Mouse (Mus musculus) ES-E14 (cell line): Measurements from ENCODE around the gene Prlr. TPM values are rescaled to one million over a fixed set of nuclear protein-coding genes. Genes with fewer than 3 reads are reported as not detected.

ENCODE experiments used
- DNase-seq: peaks from one replicate; pipeline ENCODE4 v3.0.0-alpha.2; 2013; ENCODE audit warnings: low read depth, low spot score
- H3K27ac ChIP-seq: 2 replicates; pipeline ENCODE4 v1.5.1; 2012; ENCODE audit warnings: low read depth, mild to moderate bottlenecking, low read length, moderate library complexity, mixed read lengths; ENCODE audit not compliant: poor library complexity, insufficient read depth, severe bottlenecking
- H3K36me3 ChIP-seq: 2 replicates; pipeline ENCODE4 v1.6.1; 2012; ENCODE audit warnings: mild to moderate bottlenecking, low read length, moderate library complexity, mixed read lengths; ENCODE audit not compliant: control insufficient read depth, poor library complexity, insufficient read depth, severe bottlenecking
- H3K4me1 ChIP-seq, 2 experiments: fragments of 150-350 bp in 1 of 2; sonication (generic) in 1 of 2; 2 replicates each; pipeline ENCODE4 v1.6.1; 2012; ENCODE audit warnings: low read length in 2 of 2, mild to moderate bottlenecking in 1 of 2, mixed read lengths in 1 of 2; ENCODE audit not compliant: control insufficient read depth in 2 of 2, insufficient read depth in 2 of 2, poor library complexity in 1 of 2
- H3K4me3 ChIP-seq, 2 experiments: fragments of 150-350 bp in 1 of 2; sonication (generic) in 1 of 2; 2 replicates each; pipeline ENCODE4 v1.5.1; 2012; ENCODE audit warnings: low read length in 2 of 2, low read depth in 1 of 2, mild to moderate bottlenecking in 1 of 2, mixed read lengths in 1 of 2; ENCODE audit not compliant: insufficient read depth in 1 of 2, poor library complexity in 1 of 2, severe bottlenecking in 1 of 2
- H3K9ac ChIP-seq: 2 replicates; pipeline ENCODE4 v1.6.1; 2012; ENCODE audit warnings: low read depth, mild to moderate bottlenecking, low read length, mixed read lengths; ENCODE audit not compliant: poor library complexity, insufficient read depth, severe bottlenecking
- H3K9me3 ChIP-seq: fragments of 150-350 bp; sonication (generic); 2 replicates; pipeline ENCODE4 v1.6.1; 2012; ENCODE audit warnings: low read depth, mild to moderate bottlenecking, low read length; ENCODE audit not compliant: control insufficient read depth, insufficient read depth
- CHD2 ChIP-seq: IDR thresholded peaks from 2 replicates; pipeline ENCODE4 v1.6.1; 2014; ENCODE audit warnings: mild to moderate bottlenecking, low read depth, low read length, inconsistent platforms
- HCFC1 ChIP-seq: IDR thresholded peaks from 2 replicates; pipeline ENCODE4 v1.6.1; 2012; ENCODE audit warnings: low read length, inconsistent platforms, borderline replicate concordance; ENCODE audit not compliant: insufficient read depth
- MAFK ChIP-seq: IDR thresholded peaks from 2 replicates; pipeline ENCODE4 v1.6.1; 2014; ENCODE audit warnings: mild to moderate bottlenecking, low read depth, low read length, inconsistent platforms; ENCODE audit not compliant: insufficient read depth
- ZC3H11A ChIP-seq: IDR thresholded peaks from 2 replicates; pipeline ENCODE4 v1.6.1; 2012; ENCODE audit warnings: low read depth, mild to moderate bottlenecking, inconsistent platforms, low read length, borderline replicate concordance
- ZNF384 ChIP-seq: IDR thresholded peaks from 2 replicates; pipeline ENCODE4 v1.6.1; 2012; ENCODE audit warnings: low read depth, low read length, inconsistent platforms
- in situ Hi-C, 2 experiments: fragments of 600-800 bp; cut with MboI; formaldehyde crosslinking; loops; one replicate each; pipeline ENCODE4 v1.15.1; 2025; ENCODE audit warnings: low sequenced_read_pairs in 2 of 2, inconsistent platforms in 1 of 2; ENCODE audit not compliant: unreplicated experiment in 2 of 2
- total RNA-seq: library from RNA; depleted of rRNA; stranded (reverse); fragments of 300-350 nt; gene quantifications from 2 replicates; pipeline ENCODE4 v1.2.3, GENCODE M21; 2012

Prlr gene
- total RNA-seq, 1 experiment: 1.0 TPM

DNA sequence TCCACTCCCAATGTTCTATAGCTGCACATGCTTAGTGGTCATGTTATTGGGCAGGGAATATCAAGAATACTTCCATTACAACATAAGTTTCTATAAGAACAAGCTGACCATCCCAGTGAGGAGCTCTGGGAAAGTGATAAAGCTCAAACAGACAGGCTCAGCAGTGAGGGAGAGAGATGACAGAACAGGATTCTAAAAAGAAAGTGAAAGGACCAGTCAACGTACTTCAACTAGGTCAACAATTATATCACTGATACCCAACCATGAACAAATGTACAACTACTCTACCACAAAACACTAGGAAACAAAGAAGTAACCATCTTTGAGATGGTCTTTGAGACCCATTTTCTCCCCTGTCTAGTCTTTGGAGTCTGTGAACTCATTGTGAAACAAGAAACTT lies 119.5 kb downstream of the Prlr start:
- H3K4me1 ChIP-seq: no peaks in the 10 kb centered on the region
- no peaks in the 10 kb centered on the region for H3K36me3 ChIP-seq
- H3K4me3 ChIP-seq: no peak overlapping the region
- DNase-seq: no peak
- in situ Hi-C loops: no loop called here
- TF ChIP-seq HCFC1 (no peak), ZNF384 (no peak), ZC3H11A (no peak), MAFK (no peak), CHD2 (no peak)
- no peaks in the 10 kb centered on the region for H3K9me3 ChIP-seq
- no peak overlapping the region for H3K27ac ChIP-seq
- H3K9ac ChIP-seq: no peak overlapping the region

DNA sequence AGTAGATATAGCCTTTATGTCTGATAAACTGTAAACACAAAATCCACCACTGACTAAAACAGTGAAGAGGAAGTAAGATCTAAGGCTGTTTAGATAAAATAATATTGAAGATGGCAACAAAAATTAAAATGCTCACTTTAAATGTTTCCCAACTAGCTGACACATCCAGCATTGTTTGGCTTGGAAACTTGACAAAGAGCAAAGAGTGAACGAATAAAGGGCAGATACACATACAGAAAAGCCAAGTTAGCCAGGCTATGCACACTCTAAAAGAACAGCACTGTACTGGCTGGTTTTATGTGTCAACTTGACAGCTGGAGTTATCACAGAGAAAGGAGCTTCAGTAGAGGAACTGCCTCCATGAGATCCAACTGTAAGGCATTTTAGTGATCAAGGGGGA lies 121.0 kb downstream of the Prlr start:
- Histone ChIP-seq H3K36me3 (no peaks in the 10 kb centered on the region), H3K4me3 (no peak overlapping the region), H3K4me1 (no peaks in the 10 kb centered on the region), H3K9ac (no peak overlapping the region), H3K27ac (no peak overlapping the region), H3K9me3 (no peaks in the 10 kb centered on the region)
- in situ Hi-C loops: no loop called here
- DNase-seq: no peak
- no peak for TF ChIP-seq ZNF384

DNA sequence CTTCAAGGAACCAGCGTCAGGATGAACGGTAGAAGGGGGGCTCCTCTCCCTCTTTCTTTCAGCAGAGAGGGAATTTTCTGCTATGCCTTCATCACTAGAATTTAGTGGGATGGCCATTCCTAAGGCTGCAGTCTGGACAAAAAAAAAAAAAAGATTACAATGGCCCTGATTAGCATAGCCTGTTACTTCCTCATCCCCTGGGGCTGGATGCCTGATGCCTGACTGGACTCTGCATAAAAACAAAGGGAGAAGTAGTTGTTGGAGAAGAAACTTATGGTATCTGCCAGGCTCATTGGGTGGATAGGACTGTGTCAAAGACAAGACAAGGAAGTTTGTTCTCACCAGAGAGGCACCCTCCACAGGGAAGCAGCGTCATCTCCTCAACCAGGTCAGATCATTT lies 122.4 kb downstream of the Prlr start:
- in situ Hi-C loops: no loop called here
- no peaks in the 10 kb centered on the region for H3K36me3 ChIP-seq
- no peak overlapping the region for H3K27ac ChIP-seq
- no peak overlapping the region for H3K4me3 ChIP-seq
- no peak overlapping the region for H3K9ac ChIP-seq
- no peaks in the 10 kb centered on the region for H3K4me1 ChIP-seq
- peak; percentile 8 for DNase-seq
- TF ChIP-seq HCFC1 (no peak), ZC3H11A (no peak), MAFK (no peak), CHD2 (no peak), ZNF384 (peak; percentile 83)
- H3K9me3 ChIP-seq: no peaks in the 10 kb centered on the region

DNA sequence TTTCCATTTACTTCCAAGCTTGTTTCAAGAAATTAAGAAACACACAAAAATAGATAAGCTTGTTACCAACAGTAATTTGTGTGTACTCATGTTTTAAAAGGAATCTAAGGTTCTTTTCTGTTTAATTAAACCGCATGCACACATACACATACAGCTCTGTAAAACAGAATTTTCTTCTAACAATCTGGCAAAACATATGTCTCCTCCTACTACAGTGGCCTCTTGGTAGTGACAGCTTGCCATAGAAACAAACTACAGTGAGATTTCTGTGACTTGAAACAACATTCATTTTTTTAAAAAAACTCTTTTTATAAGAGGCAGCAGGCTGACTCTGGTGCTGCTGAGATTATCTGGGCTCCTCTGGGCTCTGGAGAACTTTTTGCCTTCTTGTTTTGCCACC lies 129.4 kb downstream of the Prlr start:
- Histone ChIP-seq H3K4me1 (no peaks in the 10 kb centered on the region), H3K4me3 (no peak overlapping the region), H3K9ac (no peak overlapping the region), H3K9me3 (no peaks in the 10 kb centered on the region), H3K27ac (no peak overlapping the region), H3K36me3 (no peaks in the 10 kb centered on the region)
- DNase-seq: no peak
- in situ Hi-C loops: loop anchor here in 1 of 2 experiments (25.0 kb wide), 1 partner anchor 844 kb away; no protein-coding TSS in a partner anchor
- no peak for TF ChIP-seq ZNF384
- no peak for TF ChIP-seq HCFC1
- no peak for TF ChIP-seq MAFK
- TF ChIP-seq ZC3H11A: no peak
- no peak for TF ChIP-seq CHD2

DNA sequence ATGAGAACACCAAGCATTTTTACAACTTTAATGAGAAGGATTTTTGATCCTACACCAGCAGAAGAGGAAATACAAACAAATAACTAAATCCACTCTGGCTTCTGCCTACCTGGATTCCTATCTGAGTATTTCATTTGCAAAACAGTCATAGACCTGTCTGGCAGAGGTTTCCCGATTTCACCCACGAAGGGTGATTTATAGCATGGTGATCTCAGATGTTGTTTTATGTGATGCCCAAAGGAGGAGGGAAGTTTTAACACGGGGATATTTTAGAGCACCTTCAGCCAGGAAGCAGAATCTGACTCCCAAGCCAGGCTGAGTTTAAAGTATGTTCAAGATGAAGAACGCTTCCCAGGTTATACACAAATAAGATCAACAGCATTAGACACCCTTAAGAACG lies 134.8 kb downstream of the Prlr start:
- no peaks in the 10 kb centered on the region for H3K9me3 ChIP-seq
- no peak for DNase-seq
- H3K4me3 ChIP-seq: no peak overlapping the region
- TF ChIP-seq CHD2 (no peak), ZNF384 (no peak), MAFK (no peak), ZC3H11A (no peak)
- in situ Hi-C loops: loop anchor here in 1 of 2 experiments (25.0 kb wide), 1 partner anchor 850 kb away; no protein-coding TSS in a partner anchor
- H3K27ac ChIP-seq: no peak overlapping the region
- no peak overlapping the region for H3K9ac ChIP-seq
- no peaks in the 10 kb centered on the region for H3K36me3 ChIP-seq
- H3K4me1 ChIP-seq: no peaks in the 10 kb centered on the region
